Mouse (Mus musculus): Measurements from ENCODE around the gene Pgm2. TPM values are rescaled to one million over a fixed set of nuclear protein-coding genes. Genes with fewer than 3 reads are reported as not detected.
A peak's percentile ranks its signal among the peaks of the same experiment; 100 is the strongest.

The Pgm2 gene
- polyA plus RNA-seq (2012; rRNA removed): 33.6 and 35.8 TPM in 2 replicates

- DNase-seq (ENCODE audit: low spot score): peak; percentile 80
Measured at GRCm38 (mm10) chr5:64092748-64093292, at the start of gene Pgm2. Gene Pgm2 (plus strand): TSS chr5:64092950.

GRCm38 (mm10) chr5:64043694-64044453, 48.9 kb upstream of the Pgm2 start:
- no peak for DNase-seq (ENCODE audit: low spot score)

GRCm38 (mm10) chr5:64044790-64045189, 48.0 kb upstream of the Pgm2 start:
- no peak for DNase-seq (ENCODE audit: low spot score)

- DNase-seq (ENCODE audit: low spot score): no peak
Measured at GRCm38 (mm10) chr5:64045502-64045901, 47.2 kb upstream of the Pgm2 start.

GRCm38 (mm10) chr5:64046995-64047394, 45.8 kb upstream of the Pgm2 start:
- DNase-seq (ENCODE audit: low spot score): no peak

- no peak for DNase-seq (ENCODE audit: low spot score)
Measured at GRCm38 (mm10) chr5:64047921-64048320, 44.8 kb upstream of the Pgm2 start.

GRCm38 (mm10) chr5:64048605-64049004, 44.1 kb upstream of the Pgm2 start:
- DNase-seq (ENCODE audit: low spot score): no peak

- no peak for DNase-seq (ENCODE audit: low spot score)
Measured at GRCm38 (mm10) chr5:64049256-64049655, 43.5 kb upstream of the Pgm2 start.

GRCm38 (mm10) chr5:64053010-64053409, 39.7 kb upstream of the Pgm2 start:
- DNase-seq (ENCODE audit: low spot score): no peak

- no peak for DNase-seq (ENCODE audit: low spot score)
Measured at GRCm38 (mm10) chr5:64056210-64056609, 36.5 kb upstream of the Pgm2 start.

GRCm38 (mm10) chr5:64060881-64061280, 31.9 kb upstream of the Pgm2 start:
- DNase-seq (ENCODE audit: low spot score): no peak

- DNase-seq (ENCODE audit: low spot score): no peak
Measured at GRCm38 (mm10) chr5:64061643-64062042, 31.1 kb upstream of the Pgm2 start.

- DNase-seq (ENCODE audit: low spot score): no peak
Measured at GRCm38 (mm10) chr5:64062882-64063621, 29.7 kb upstream of the Pgm2 start.

- DNase-seq (ENCODE audit: low spot score): no peak
Measured at GRCm38 (mm10) chr5:64063622-64064355, 29.0 kb upstream of the Pgm2 start.

- DNase-seq (ENCODE audit: low spot score): no peak
Measured at GRCm38 (mm10) chr5:64064401-64064800, 28.3 kb upstream of the Pgm2 start.

GRCm38 (mm10) chr5:64065497-64066046, 27.2 kb upstream of the Pgm2 start:
- no peak for DNase-seq (ENCODE audit: low spot score)

- DNase-seq (ENCODE audit: low spot score): no peak
Measured at GRCm38 (mm10) chr5:64066159-64066558, 26.6 kb upstream of the Pgm2 start.

GRCm38 (mm10) chr5:64067576-64067975, 25.2 kb upstream of the Pgm2 start:
- no peak for DNase-seq (ENCODE audit: low spot score)

- DNase-seq (ENCODE audit: low spot score): no peak
Measured at GRCm38 (mm10) chr5:64070081-64070673, 22.6 kb upstream of the Pgm2 start.

- DNase-seq (ENCODE audit: low spot score): no peak
Measured at GRCm38 (mm10) chr5:64070742-64071476, 21.8 kb upstream of the Pgm2 start.

GRCm38 (mm10) chr5:64074455-64074854, 18.3 kb upstream of the Pgm2 start:
- DNase-seq (ENCODE audit: low spot score): no peak
